Mouse (Mus musculus) embryonic facial prominence, embryonic 13.5 days (tissue): ENCODE data around the gene Pdcd1lg2. TPM values are rescaled to one million over a fixed set of nuclear protein-coding genes. Genes with fewer than 3 reads are reported as not detected.

Experiments used
- polyA plus RNA-seq: library from polyadenylated mRNA; unstranded; fragments of >200 nt; fragmentation: Nextera tagmentation; extraction: Ambion mirVana; gene quantifications from 2 replicates; pipeline ENCODE4 v1.2.1, GENCODE M21; 2015

Gene Pdcd1lg2
- polyA plus RNA-seq, 1 experiment from 2014 or later = not detected

Other genes starting within 250 kb of the Pdcd1lg2 start
- 11.0 and 13.3 TPM in 2 replicates for gene Jak2, start 159.1 kb upstream of the Pdcd1lg2 start, polyA plus RNA-seq
- 6.6 and 7.9 TPM in 2 replicates for gene Insl6, start 85.6 kb upstream of the Pdcd1lg2 start, polyA plus RNA-seq
- gene Rln1, start 76.2 kb upstream of the Pdcd1lg2 start, polyA plus RNA-seq = not detected in 2 replicates
- 92.6 and 97.6 TPM in 2 replicates for gene Plgrkt, start 43.5 kb upstream of the Pdcd1lg2 start, polyA plus RNA-seq
- gene Cd274, start 43.5 kb upstream of the Pdcd1lg2 start, polyA plus RNA-seq = 0.34 and 0.37 TPM in 2 replicates
- 29.6 and 32.1 TPM in 2 replicates for gene Ric1, start 111.4 kb downstream of the Pdcd1lg2 start, polyA plus RNA-seq
- gene Ermp1, start 237.5 kb downstream of the Pdcd1lg2 start, polyA plus RNA-seq = 18.5 and 21.9 TPM in 2 replicates